Mouse (Mus musculus): Measurements from ENCODE around the gene Lmo3.

- TF ChIP-seq POLR2A (IDR thresholded peaks at IDR 0.05; ENCODE audit: borderline replicate concordance, low read depth, low read length) (no peak), CTCF (IDR thresholded peaks at IDR 0.05; ENCODE audit: low read depth, low read length) (no peak)
These were observed 231.0 kb downstream of the Lmo3 start for GRCm38 (mm10) chr6:138350587-138351345.

All from bone marrow macrophage, adult 2 months (primary cell).